Mouse (Mus musculus) stomach, embryonic 14.5 days (tissue): ENCODE results near the gene Uqcr11. TPM values are rescaled to one million over a fixed set of nuclear protein-coding genes. Genes with fewer than 3 reads are reported as not detected.

Source experiments
- ATAC-seq: fragments of 200-750 bp; cut with Nextera tagmentation; 2 replicates; pipeline ENCODE4 v1.8.0; 2017; ENCODE audit warnings: low read depth, moderate TSS enrichment; ENCODE audit not compliant: insufficient number of reproducible peaks, insufficient read depth, low FRiP score
- H3K27ac ChIP-seq: fragments of 300-500 bp; sonication (generic); 2 replicates; pipeline ENCODE4 v1.5.1; 2014; ENCODE audit warnings: mild to moderate bottlenecking, low read length, moderate library complexity, mixed read lengths
- H3K27me3 ChIP-seq: fragments of 300-500 bp; sonication (generic); 2 replicates; pipeline ENCODE4 v1.6.1; 2014; ENCODE audit warnings: low read length, control low read depth, mixed read lengths; ENCODE audit not compliant: control insufficient read depth, insufficient read depth
- H3K36me3 ChIP-seq: fragments of 300-500 bp; sonication (generic); 2 replicates; pipeline ENCODE4 v1.6.1; 2014; ENCODE audit warnings: mild to moderate bottlenecking, control low read depth, low read length, moderate library complexity, mixed read lengths; ENCODE audit not compliant: control insufficient read depth, insufficient read depth
- H3K4me1 ChIP-seq: fragments of 300-500 bp; sonication (generic); 2 replicates; pipeline ENCODE4 v1.6.1; 2014; ENCODE audit warnings: low read length, control low read depth, mixed read lengths; ENCODE audit not compliant: control insufficient read depth, insufficient read depth
- H3K4me2 ChIP-seq: fragments of 300-500 bp; sonication (generic); replicated peaks from 2 replicates; pipeline ENCODE4 v1.6.1; 2014; ENCODE audit warnings: low read depth, low read length, control low read depth
- H3K4me3 ChIP-seq: fragments of 300-500 bp; sonication (generic); 2 replicates; pipeline ENCODE4 v1.5.1; 2014; ENCODE audit warnings: low read depth, low read length, control low read depth
- H3K9ac ChIP-seq: fragments of 300-500 bp; sonication (generic); replicated peaks from 2 replicates; pipeline ENCODE4 v1.6.1; 2014; ENCODE audit warnings: low read depth, mild to moderate bottlenecking, control low read depth, low read length, moderate library complexity, mixed read lengths
- H3K9me3 ChIP-seq: fragments of 300-500 bp; sonication (generic); 2 replicates; pipeline ENCODE4 v1.6.1; 2016; ENCODE audit warnings: low read depth, low read length, control low read depth; ENCODE audit not compliant: control insufficient read depth
- WGBS: fragments of 180-500 bp; shearing (Covaris S2); extraction: QIAGEN DNeasy Blood & Tissue Kit; methylation state at CpG from one replicate; pipeline ENCODE4 v1.1.7; 2014; 5-methylcytosine and 5-hydroxymethylcytosine counted together
- polyA plus RNA-seq: library from polyadenylated mRNA; unstranded; fragments of >200 nt; fragmentation: Nextera tagmentation; extraction: Ambion mirVana; gene quantifications from 2 replicates; pipeline ENCODE4 v1.2.1, GENCODE M21; 2014

Gene Uqcr11
- 645 and 784 TPM in 2 replicates for polyA plus RNA-seq

DNA sequence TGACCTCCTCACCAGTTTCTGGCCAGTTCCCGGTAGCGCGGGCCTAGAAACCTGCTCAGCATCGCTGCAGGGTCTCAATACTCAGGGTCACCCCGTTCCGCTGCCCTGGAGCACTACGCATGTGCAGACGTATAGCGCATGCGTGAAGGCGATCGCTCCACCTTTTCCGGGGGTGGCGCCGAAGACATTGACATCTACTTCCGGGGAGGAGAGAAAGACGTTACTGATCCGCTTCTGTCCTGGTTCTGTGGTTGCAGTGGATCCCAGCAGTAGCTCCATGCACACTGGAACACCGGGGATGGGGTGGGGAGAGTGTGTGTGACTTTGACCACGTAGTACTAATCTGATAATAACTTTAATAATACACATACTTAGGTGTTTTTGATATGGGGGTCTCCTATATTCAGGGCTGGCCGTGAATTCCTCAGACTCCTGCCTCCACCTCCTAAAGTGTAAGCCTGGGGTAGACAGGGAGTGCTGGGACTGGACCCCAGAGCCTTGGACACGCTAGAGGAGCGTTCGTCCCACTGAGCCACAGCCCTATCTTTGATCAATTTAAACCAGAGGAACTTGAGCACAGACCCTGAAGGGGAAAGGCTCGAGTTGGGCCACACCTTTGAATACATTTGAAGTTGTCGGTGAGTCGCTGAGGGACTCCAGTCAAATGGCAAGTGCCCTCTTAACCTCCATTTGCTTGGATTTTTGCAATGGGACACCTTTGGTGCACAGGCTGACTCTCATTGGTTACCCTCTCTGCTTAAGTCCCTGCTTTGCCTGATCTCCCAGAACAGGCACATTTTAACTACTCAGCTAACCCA is at the start of gene Uqcr11:
Uqcr11 (minus strand) TSS at position 147 of the 818 bp plus-strand sequence.
- H3K27ac ChIP-seq = peak within 1 kb of the TSS; percentile 90
- no peaks in the 10 kb centered on the region for H3K27me3 ChIP-seq
- H3K9ac ChIP-seq = peak within 1 kb of the TSS; percentile 84
- peak within 1 kb of the TSS; percentile 93 for H3K4me3 ChIP-seq
- peaks cover 17% of the 10 kb centered on the region for H3K4me1 ChIP-seq
- peak within 1 kb of the TSS; percentile 92 for H3K4me2 ChIP-seq
- H3K36me3 ChIP-seq = peaks cover 44% of the 10 kb centered on the region
- no peaks in the 10 kb centered on the region for H3K9me3 ChIP-seq
- ATAC-seq = peak; percentile 82
- WGBS = 1% methylated on average over 27 of the region's 27 CpGs

DNA sequence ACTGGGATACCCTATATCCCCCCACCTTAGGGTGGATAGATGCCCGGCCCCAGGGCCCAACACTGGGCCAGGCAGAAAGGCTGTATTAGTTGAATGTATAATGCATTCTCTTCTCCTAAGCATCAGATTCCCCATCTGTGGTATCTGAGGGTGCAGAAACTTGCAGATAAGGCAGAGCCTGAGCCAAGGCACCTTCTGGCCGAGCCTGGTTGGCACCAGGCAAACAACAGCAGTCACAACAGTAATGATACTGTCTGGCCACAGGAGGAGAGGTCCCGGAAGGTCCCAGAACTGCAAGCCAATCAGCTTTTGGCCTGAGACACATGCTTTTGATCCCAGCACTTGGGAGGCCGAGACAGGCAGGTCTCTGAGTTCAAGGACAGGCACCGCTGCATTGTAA is 49.1 kb upstream of the Uqcr11 start:
- H3K4me3 ChIP-seq = no peak overlapping the region
- H3K9me3 ChIP-seq = no peaks in the 10 kb centered on the region
- H3K9ac ChIP-seq = no peak overlapping the region
- no peaks in the 10 kb centered on the region for H3K4me1 ChIP-seq
- H3K27ac ChIP-seq = no peak overlapping the region
- H3K36me3 ChIP-seq = no peaks in the 10 kb centered on the region
- H3K4me2 ChIP-seq = no peak overlapping the region
- 84% methylated on average over 5 of the region's 5 CpGs for WGBS
- no peak for ATAC-seq
- no peaks in the 10 kb centered on the region for H3K27me3 ChIP-seq

- no peak for ATAC-seq
- Histone ChIP-seq H3K4me1 (no peaks in the 10 kb centered on the region), H3K9ac (no peak overlapping the region), H3K36me3 (no peaks in the 10 kb centered on the region), H3K27me3 (no peaks in the 10 kb centered on the region), H3K9me3 (no peaks in the 10 kb centered on the region), H3K27ac (no peak overlapping the region), H3K4me2 (no peak overlapping the region), H3K4me3 (no peak overlapping the region)
- WGBS = 85% methylated on average over 5 of the region's 5 CpGs
Measured at GRCm38 (mm10) chr10:80454781-80455180, 48.2 kb upstream of the Uqcr11 start.

DNA sequence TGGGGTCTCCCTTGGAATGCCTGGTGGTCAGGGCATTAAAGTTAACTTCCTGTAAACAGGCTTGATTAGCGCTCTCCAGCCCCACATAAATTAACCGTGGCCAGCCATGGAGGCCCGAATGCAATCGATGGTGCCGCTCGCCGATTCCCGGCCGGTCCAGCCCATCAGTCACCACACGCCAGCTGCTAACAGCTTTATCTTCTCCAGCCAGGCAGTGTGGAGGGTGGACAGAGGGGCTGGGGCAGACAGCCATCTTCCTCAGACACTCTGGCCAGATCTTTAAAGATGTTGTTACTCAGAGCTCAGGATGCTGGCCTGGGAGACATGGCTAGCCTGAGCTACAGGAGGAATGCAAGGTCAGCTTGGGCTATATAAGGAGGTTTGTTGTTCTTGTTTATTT is 47.0 kb upstream of the Uqcr11 start:
- Histone ChIP-seq H3K27ac (no peak overlapping the region), H3K4me1 (no peaks in the 10 kb centered on the region), H3K4me3 (no peak overlapping the region), H3K36me3 (no peaks in the 10 kb centered on the region), H3K27me3 (no peaks in the 10 kb centered on the region), H3K9ac (no peak overlapping the region), H3K9me3 (no peaks in the 10 kb centered on the region), H3K4me2 (no peak overlapping the region)
- ATAC-seq = no peak
- 28% methylated on average over 10 of the region's 10 CpGs for WGBS

DNA sequence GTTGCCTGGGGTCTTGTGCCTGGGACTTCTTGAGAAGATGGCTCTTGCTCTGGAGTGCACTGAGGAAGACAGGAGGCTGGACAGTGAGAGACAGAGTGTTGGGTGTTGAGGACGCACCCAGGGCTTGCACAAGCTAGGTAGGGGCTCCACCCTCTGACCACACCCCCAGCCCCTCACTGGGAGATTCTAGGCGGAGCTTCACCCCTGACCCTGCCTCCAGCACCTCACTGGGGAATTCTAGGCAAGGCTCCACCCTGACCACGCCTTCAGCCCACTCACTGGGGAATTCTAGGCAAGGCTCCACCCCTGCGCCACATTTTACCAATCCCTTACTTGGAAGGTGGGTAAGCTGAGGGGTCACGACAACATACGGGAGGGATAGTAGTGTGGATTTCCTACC is 44.0 kb upstream of the Uqcr11 start:
- no peak for ATAC-seq
- Histone ChIP-seq H3K4me3 (no peak overlapping the region), H3K9ac (no peak overlapping the region), H3K27me3 (no peaks in the 10 kb centered on the region), H3K27ac (no peak overlapping the region), H3K4me1 (no peaks in the 10 kb centered on the region), H3K4me2 (no peak overlapping the region), H3K9me3 (no peaks in the 10 kb centered on the region), H3K36me3 (no peaks in the 10 kb centered on the region)
- 9% methylated on average over 6 of the region's 6 CpGs for WGBS

DNA sequence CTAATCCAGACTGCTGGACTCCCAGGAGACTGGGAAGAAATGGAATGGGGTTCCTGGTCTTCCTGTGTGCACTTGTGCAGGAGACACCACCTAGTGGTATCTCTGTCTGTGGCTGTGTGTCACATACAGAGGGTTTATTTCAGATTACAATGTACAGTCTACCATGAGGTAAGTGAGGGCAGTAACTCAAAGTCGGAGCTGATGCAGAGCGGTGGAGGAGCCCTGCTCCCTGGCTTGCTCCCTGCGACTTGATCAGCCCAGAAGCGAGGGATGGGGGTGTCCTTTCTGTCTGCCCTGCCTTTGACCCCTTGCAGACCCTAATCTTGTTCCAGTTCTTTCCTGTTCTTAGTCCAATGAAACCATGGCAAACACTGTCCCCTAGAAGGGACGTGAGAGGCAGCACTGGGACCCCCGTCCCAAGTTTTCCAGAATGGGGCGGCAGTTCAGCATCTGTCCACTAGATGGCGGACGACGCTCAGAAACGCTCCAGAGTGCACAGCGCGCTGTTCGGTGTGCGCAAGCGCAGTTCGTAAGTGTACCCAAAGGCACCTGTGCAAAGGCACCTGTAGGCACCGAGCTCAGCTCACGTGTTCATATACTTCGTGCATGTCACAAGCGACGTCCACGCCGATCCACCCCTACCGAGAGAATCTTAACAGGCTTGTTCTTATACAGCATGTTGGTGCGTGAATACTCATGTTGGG is 39.4 kb upstream of the Uqcr11 start:
- no peak overlapping the region for H3K4me3 ChIP-seq
- no peak overlapping the region for H3K9ac ChIP-seq
- no peak overlapping the region for H3K27ac ChIP-seq
- no peaks in the 10 kb centered on the region for H3K27me3 ChIP-seq
- H3K4me1 ChIP-seq = 0 out of 2 replicates have a peak, but pooled peaks cover 6% of the 10 kb centered on the region
- WGBS = 6% methylated on average over 26 of the region's 26 CpGs
- peak; percentile 80 for ATAC-seq
- no peaks in the 10 kb centered on the region for H3K9me3 ChIP-seq
- 0 out of 2 replicates have a peak overlapping the region, but pooled peaks have one; percentile 14 for H3K4me2 ChIP-seq
- no peaks in the 10 kb centered on the region for H3K36me3 ChIP-seq

DNA sequence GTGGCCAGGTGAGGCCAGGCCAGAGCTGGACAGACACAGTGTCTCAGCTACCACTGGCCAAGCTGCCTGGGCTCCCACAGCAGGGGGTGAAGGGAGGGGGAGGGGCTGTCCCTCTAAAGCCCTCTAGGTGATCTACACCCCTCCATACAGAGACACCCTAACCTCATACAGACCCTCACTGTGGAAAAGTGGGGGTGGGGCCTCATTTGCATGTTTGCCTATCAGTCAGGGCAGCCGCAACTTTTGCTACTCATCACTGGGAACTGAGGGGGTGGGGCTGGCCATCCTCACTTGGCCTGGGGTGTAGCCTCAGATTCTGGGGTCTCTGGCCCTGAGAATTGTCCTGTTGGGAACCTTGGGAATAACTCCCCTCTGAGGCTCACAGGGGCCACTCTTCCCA is 38.4 kb upstream of the Uqcr11 start:
- no peak overlapping the region for H3K27ac ChIP-seq
- H3K27me3 ChIP-seq = no peaks in the 10 kb centered on the region
- ATAC-seq = no peak
- H3K4me2 ChIP-seq = no peak overlapping the region
- H3K4me3 ChIP-seq = no peak overlapping the region
- no peaks in the 10 kb centered on the region for H3K36me3 ChIP-seq
- no peak overlapping the region for H3K9ac ChIP-seq
- H3K4me1 ChIP-seq = 0 out of 2 replicates have a peak, but pooled peaks cover 6% of the 10 kb centered on the region
- H3K9me3 ChIP-seq = no peaks in the 10 kb centered on the region
- 58% methylated on average over 1 of the region's 1 CpGs for WGBS

- ATAC-seq = no peak
- no peaks in the 10 kb centered on the region for H3K27me3 ChIP-seq
- no peak overlapping the region for H3K9ac ChIP-seq
- H3K27ac ChIP-seq = no peak overlapping the region
- no peak overlapping the region for H3K4me3 ChIP-seq
- H3K9me3 ChIP-seq = no peaks in the 10 kb centered on the region
- H3K4me1 ChIP-seq = 0 out of 2 replicates have a peak, but pooled peaks cover 6% of the 10 kb centered on the region
- H3K36me3 ChIP-seq = no peaks in the 10 kb centered on the region
- WGBS = 31% methylated on average over 5 of the region's 5 CpGs
- no peak overlapping the region for H3K4me2 ChIP-seq
Measured at GRCm38 (mm10) chr10:80444339-80445045, 37.9 kb upstream of the Uqcr11 start.
